Comparison of ENCODE assay signal across 9 mouse cellular contexts in the genomic region with DNA sequence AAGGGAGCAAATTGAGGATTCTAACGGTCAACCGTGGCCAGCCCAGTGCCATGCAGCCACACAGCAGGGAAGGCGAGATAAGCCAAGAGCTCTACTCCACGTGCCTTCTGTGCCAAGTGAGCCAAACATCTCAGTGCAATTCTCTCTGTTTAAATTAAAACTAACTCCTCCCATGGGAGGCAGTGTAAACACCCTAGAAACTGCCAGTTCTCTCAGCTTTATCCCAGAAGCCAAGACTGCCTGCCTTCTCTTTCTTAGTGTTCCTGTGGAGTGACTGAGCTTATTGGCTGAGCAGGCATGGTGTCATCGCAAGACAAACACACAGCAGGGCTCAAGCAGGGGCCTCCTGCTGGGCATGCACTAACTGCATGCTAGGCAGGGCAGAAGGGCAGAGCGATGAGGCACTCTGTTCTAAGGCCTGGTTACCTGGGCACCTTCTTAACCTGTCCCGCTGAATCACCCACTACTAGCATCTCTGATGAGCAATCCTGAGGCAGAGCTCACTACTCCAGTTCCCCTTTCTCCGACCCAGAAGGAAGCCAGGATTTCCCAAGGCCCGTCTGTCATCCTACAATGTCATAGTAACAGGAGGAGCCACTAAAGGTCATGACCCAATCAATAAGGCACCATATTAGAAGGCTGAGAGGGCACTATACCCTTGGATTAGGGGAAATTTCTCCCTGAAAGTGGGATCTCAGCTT. TPM values are rescaled to one million over a fixed set of nuclear protein-coding genes. Genes with fewer than 3 reads are reported as not detected.
DNase-seq lines count a peak whose midpoint lies in the region; ATAC-seq and TF ChIP-seq lines count a peak whose summit lies in the region.
"Had no signal": no experiment of that assay in that cellular context is flagged by ENCODE, and none has a peak within 500 bp of the region (broad histone marks: within the 10 kb centered on the region; RNA-seq: fewer than 3 reads in every experiment).

No protein-coding gene starts in this region.

- no peaks in the 10 kb centered on the region for H3K9me3 ChIP-seq in heart, embryonic 12.5 days (replicated peaks)
- no peaks in the 10 kb centered on the region for H3K9me3 ChIP-seq in hindbrain, embryonic 16.5 days (ENCODE audit: control insufficient read depth, low read length)
- H3K9me3 ChIP-seq in stomach, embryonic 16.5 days (replicated peaks; ENCODE audit: control insufficient read depth, low read length), result no peaks in the 10 kb centered on the region
- H3K9me3 ChIP-seq in heart, embryonic 10.5 days, result no peaks in the 10 kb centered on the region

- peaks cover 44% of the 10 kb centered on the region for H3K36me3 ChIP-seq in heart, embryonic 12.5 days
- H3K36me3 ChIP-seq in hindbrain, embryonic 16.5 days (ENCODE audit: control insufficient read depth, insufficient read depth, low read length), result peaks cover 12% of the 10 kb centered on the region; the same call in 1 of the 2 replicates
- H3K36me3 ChIP-seq in stomach, embryonic 16.5 days (ENCODE audit: control insufficient read depth, insufficient read depth, low read length), result peaks cover 14% of the 10 kb centered on the region; the same call in 1 of the 2 replicates
- H3K36me3 ChIP-seq in heart, embryonic 10.5 days, result peaks cover 45% of the 10 kb centered on the region

- intact Hi-C loops in heart, postnatal 14 days (cut with DNase I), result no loop called here

- H3K4me2 ChIP-seq in heart, embryonic 12.5 days, result no peak overlapping the region
- peak overlapping the region; percentile 6; the same call in 1 of the 2 replicates for H3K4me2 ChIP-seq in hindbrain, embryonic 16.5 days (ENCODE audit: low read length)
- no peak overlapping the region for H3K4me2 ChIP-seq in stomach, embryonic 16.5 days (ENCODE audit: low read depth, low read length)

- 33% methylated on average over 9 of the region's 9 CpGs for WGBS in heart, embryonic 12.5 days
- 32% methylated on average over 9 of the region's 9 CpGs for WGBS in hindbrain, embryonic 16.5 days
- 31% methylated on average over 9 of the region's 9 CpGs for WGBS in stomach, embryonic 16.5 days
- WGBS in heart, embryonic 10.5 days, result 31% methylated on average over 9 of the region's 9 CpGs

- no peak overlapping the region for H3K27ac ChIP-seq in heart, embryonic 12.5 days (ENCODE audit: poor library complexity, severe bottlenecking)
- peak overlapping the region; percentile 55 for H3K27ac ChIP-seq in hindbrain, embryonic 16.5 days (ENCODE audit: low read depth, low read length)
- peak overlapping the region; percentile 72 for H3K27ac ChIP-seq in stomach, embryonic 16.5 days (ENCODE audit: low read length)
- no peak overlapping the region for H3K27ac ChIP-seq in heart, embryonic 10.5 days

- TF ChIP-seq CTCF in brain, embryonic 14.5 days (IDR thresholded peaks at IDR 0.05; ENCODE audit: borderline replicate concordance, extremely low read depth, insufficient read depth, insufficient read length), result no peak

- no peak for TF ChIP-seq POLR2A in brain, embryonic 14.5 days (IDR thresholded peaks at IDR 0.05; ENCODE audit: borderline replicate concordance, extremely low read depth, insufficient read depth, insufficient read length, poor library complexity, severe bottlenecking)

- H3K27me3 ChIP-seq in heart, embryonic 12.5 days (replicated peaks), result no peaks in the 10 kb centered on the region
- no peaks in the 10 kb centered on the region for H3K27me3 ChIP-seq in hindbrain, embryonic 16.5 days (replicated peaks; ENCODE audit: control insufficient read depth, insufficient read depth, low read length)
- no peaks in the 10 kb centered on the region for H3K27me3 ChIP-seq in stomach, embryonic 16.5 days (ENCODE audit: control insufficient read depth, insufficient read depth, low read length)
- H3K27me3 ChIP-seq in heart, embryonic 10.5 days (ENCODE audit: insufficient read depth, poor library complexity, severe bottlenecking), result no peaks in the 10 kb centered on the region

- no peak overlapping the region for H3K4me3 ChIP-seq in heart, embryonic 12.5 days
- no peak overlapping the region for H3K4me3 ChIP-seq in hindbrain, embryonic 16.5 days (ENCODE audit: low read length)
- H3K4me3 ChIP-seq in stomach, embryonic 16.5 days (replicated peaks; ENCODE audit: low read length), result no peak overlapping the region
- no peak overlapping the region for H3K4me3 ChIP-seq in heart, embryonic 10.5 days
- H3K4me3 ChIP-seq: myocyte had no signal

- ATAC-seq in heart, embryonic 12.5 days (ENCODE audit: insufficient number of reproducible peaks, low FRiP score), result no peak
- 0 out of 2 replicates have a peak, but pooled peaks have one; percentile 4 for ATAC-seq in hindbrain, embryonic 16.5 days
- ATAC-seq in stomach, embryonic 16.5 days (ENCODE audit: insufficient read depth, low FRiP score), result peak; percentile 61

- H3K4me1 ChIP-seq in heart, embryonic 12.5 days (replicated peaks), result peaks cover 32% of the 10 kb centered on the region
- H3K4me1 ChIP-seq in hindbrain, embryonic 16.5 days (ENCODE audit: control insufficient read depth, insufficient read depth, low read depth, low read length), result peaks cover 24% of the 10 kb centered on the region
- peaks cover 33% of the 10 kb centered on the region for H3K4me1 ChIP-seq in stomach, embryonic 16.5 days (ENCODE audit: control insufficient read depth, insufficient read depth, low read length)
- peaks cover 30% of the 10 kb centered on the region for H3K4me1 ChIP-seq in heart, embryonic 10.5 days

- 0 out of 2 replicates have a peak overlapping the region, but pooled peaks have one; percentile 25 for H3K9ac ChIP-seq in heart, embryonic 12.5 days
- H3K9ac ChIP-seq in hindbrain, embryonic 16.5 days (ENCODE audit: low read depth, low read length), result peak overlapping the region; percentile 25; the same call in 1 of the 2 replicates
- peak overlapping the region; percentile 54 for H3K9ac ChIP-seq in stomach, embryonic 16.5 days (ENCODE audit: low read length)

- no peak for DNase-seq in heart, postnatal 14 days
- peak; percentile 41 for DNase-seq in brain, embryonic 14.5 days (ENCODE audit: low read depth)
- DNase-seq in lung, postnatal 10 days, result peak; percentile 55
- no peak for DNase-seq in adrenal gland, adult 2 months
- no peak for DNase-seq in heart, embryonic 10.5 days (ENCODE audit: low spot score)

RNA-seq across cellular contexts. Expression of a gene that starts 2.8 kb away (rescaled TPM):
- 14.1 and 14.3 TPM in 2 replicates for polyA plus RNA-seq in heart, embryonic 12.5 days (2016; fragmentation: Nextera tagmentation; extraction: Ambion mirVana)
- total RNA-seq in heart, postnatal 14 days (2021), result 10 to 100 TPM; 13.1 to 14.2 TPM
- 39.6 and 41.6 TPM in 2 replicates for polyA plus RNA-seq in brain, embryonic 14.5 days (2012; rRNA removed)
- polyA plus RNA-seq in hindbrain, embryonic 16.5 days (2015; fragmentation: Nextera tagmentation; extraction: Ambion mirVana), result 40.3 and 42.3 TPM in 2 replicates
- polyA plus RNA-seq in stomach, embryonic 16.5 days (2015; fragmentation: Nextera tagmentation; extraction: Ambion mirVana), result 18.0 and 20.0 TPM in 2 replicates
- total RNA-seq in adrenal gland, adult 2 months (2021), result 10 to 100 TPM; 51.1 to 59.4 TPM
- polyA plus RNA-seq in adrenal gland, adult 2 months (2012; rRNA removed), result 40.7 and 40.9 TPM in 2 replicates
- 16.8 and 17.5 TPM in 2 replicates for polyA plus RNA-seq in heart, embryonic 10.5 days (2016; fragmentation: Nextera tagmentation; extraction: Ambion mirVana)

RNA-seq across cellular contexts. Expression of a gene that starts 12.0 kb away (rescaled TPM):
- polyA plus RNA-seq in heart, embryonic 12.5 days (2016; fragmentation: Nextera tagmentation; extraction: Ambion mirVana), result 100 and 104 TPM in 2 replicates
- 10 to 100 TPM; 23.9 to 25.0 TPM for total RNA-seq in heart, postnatal 14 days (2021)
- polyA plus RNA-seq in brain, embryonic 14.5 days (2012; rRNA removed), result 35.5 and 60.7 TPM in 2 replicates
- 30.6 and 34.4 TPM in 2 replicates for polyA plus RNA-seq in hindbrain, embryonic 16.5 days (2015; fragmentation: Nextera tagmentation; extraction: Ambion mirVana)
- polyA plus RNA-seq in stomach, embryonic 16.5 days (2015; fragmentation: Nextera tagmentation; extraction: Ambion mirVana), result 98.9 and 104 TPM in 2 replicates
- total RNA-seq in adrenal gland, adult 2 months (2021), result 10 to 100 TPM; 31.1 to 43.0 TPM
- polyA plus RNA-seq in adrenal gland, adult 2 months (2012; rRNA removed), result 75.8 and 77.4 TPM in 2 replicates
- polyA plus RNA-seq in heart, embryonic 10.5 days (2016; fragmentation: Nextera tagmentation; extraction: Ambion mirVana), result 131 and 149 TPM in 2 replicates

RNA-seq across cellular contexts. Expression of a gene that starts 37.9 kb away (rescaled TPM):
- not detected in 2 replicates for polyA plus RNA-seq in heart, embryonic 12.5 days (2016; fragmentation: Nextera tagmentation; extraction: Ambion mirVana)
- total RNA-seq in heart, postnatal 14 days (2021), result not detected
- polyA plus RNA-seq in brain, embryonic 14.5 days (2012; rRNA removed), result 0.30 and 0.63 TPM in 2 replicates
- not detected in 2 replicates for polyA plus RNA-seq in hindbrain, embryonic 16.5 days (2015; fragmentation: Nextera tagmentation; extraction: Ambion mirVana)
- not detected in 2 replicates for polyA plus RNA-seq in stomach, embryonic 16.5 days (2015; fragmentation: Nextera tagmentation; extraction: Ambion mirVana)
- 1 to 10 TPM in 1 of 2 experiments, under 1 TPM in 1; 0.86 to 3.4 TPM for total RNA-seq in adrenal gland, adult 2 months (2021)
- polyA plus RNA-seq in adrenal gland, adult 2 months (2012; rRNA removed), result 1.1 TPM in 1 of 2 replicates, not detected in the other
- polyA plus RNA-seq in heart, embryonic 10.5 days (2016; fragmentation: Nextera tagmentation; extraction: Ambion mirVana), result not detected in 2 replicates

RNA-seq across cellular contexts. Expression of a gene that starts 38.8 kb away (rescaled TPM):
- polyA plus RNA-seq in heart, embryonic 12.5 days (2016; fragmentation: Nextera tagmentation; extraction: Ambion mirVana), result 0.92 and 1.3 TPM in 2 replicates
- 1 to 10 TPM; 2.3 to 2.6 TPM for total RNA-seq in heart, postnatal 14 days (2021)
- polyA plus RNA-seq in brain, embryonic 14.5 days (2012; rRNA removed), result 57.1 and 57.6 TPM in 2 replicates
- 32.3 and 32.8 TPM in 2 replicates for polyA plus RNA-seq in hindbrain, embryonic 16.5 days (2015; fragmentation: Nextera tagmentation; extraction: Ambion mirVana)
- polyA plus RNA-seq in stomach, embryonic 16.5 days (2015; fragmentation: Nextera tagmentation; extraction: Ambion mirVana), result 33.1 and 38.4 TPM in 2 replicates
- total RNA-seq in adrenal gland, adult 2 months (2021), result 10 to 100 TPM in 1 of 2 experiments, 1 to 10 TPM in 1; 8.8 to 14.3 TPM
- 31.8 and 42.4 TPM in 2 replicates for polyA plus RNA-seq in adrenal gland, adult 2 months (2012; rRNA removed)
- polyA plus RNA-seq in heart, embryonic 10.5 days (2016; fragmentation: Nextera tagmentation; extraction: Ambion mirVana), result 1.7 and 4.3 TPM in 2 replicates

RNA-seq across cellular contexts. Expression of a gene that starts 43.7 kb away (rescaled TPM):
- not detected in 2 replicates for polyA plus RNA-seq in heart, embryonic 12.5 days (2016; fragmentation: Nextera tagmentation; extraction: Ambion mirVana)
- not detected for total RNA-seq in heart, postnatal 14 days (2021)
- 1.2 TPM in 1 of 2 replicates, not detected in the other for polyA plus RNA-seq in brain, embryonic 14.5 days (2012; rRNA removed)
- not detected in 2 replicates for polyA plus RNA-seq in hindbrain, embryonic 16.5 days (2015; fragmentation: Nextera tagmentation; extraction: Ambion mirVana)
- 4.4 and 12.2 TPM in 2 replicates for polyA plus RNA-seq in stomach, embryonic 16.5 days (2015; fragmentation: Nextera tagmentation; extraction: Ambion mirVana)
- 1 to 10 TPM in 1 of 2 experiments, not detected in 1; 2.2 TPM for total RNA-seq in adrenal gland, adult 2 months (2021)
- polyA plus RNA-seq in adrenal gland, adult 2 months (2012; rRNA removed), result 0.28 TPM in 1 of 2 replicates, not detected in the other
- not detected in 2 replicates for polyA plus RNA-seq in heart, embryonic 10.5 days (2016; fragmentation: Nextera tagmentation; extraction: Ambion mirVana)

Comparison
In these comparisons a context has a peak if more than half of its experiments do, and no peak if none do; other contexts are left out.
1. H3K27ac ChIP-seq: peak in hindbrain, embryonic 16.5 days (single experiment) and stomach, embryonic 16.5 days (single experiment); none in heart, embryonic 12.5 days (single experiment) and heart, embryonic 10.5 days (single experiment).
2. DNase-seq: peak in brain, embryonic 14.5 days (single experiment) and lung, postnatal 10 days (single experiment); none in heart, postnatal 14 days (0 of 2), adrenal gland, adult 2 months (single experiment) and heart, embryonic 10.5 days (single experiment).
3. Peak in every context shown above with its lines, with median percentiles within 50 percentile points of each other: H3K9ac ChIP-seq.